Mouse (Mus musculus) adrenal gland, postnatal 4 days (tissue): ENCODE data around the gene Dab1. TPM values are rescaled to one million over a fixed set of nuclear protein-coding genes. Genes with fewer than 3 reads are reported as not detected.

Experiments
- DNase-seq, 2 experiments: peaks; one replicate each; pipeline ENCODE4 v3.0.0; 2021 to 2022; ENCODE audit warnings: low spot score in 2 of 2, mixed read lengths in 2 of 2
- total RNA-seq, 2 experiments: library from RNA; stranded (reverse); gene quantifications; 2 replicates each; pipeline ENCODE4 v1.2.3; 2021

Gene Dab1
- total RNA-seq, 2 experiments from 2014 or later, result 2.1 to 4.3 TPM

- DNase-seq, result no peak
Observed at GRCm38 (mm10) chr4:104367741-104368411, 748.7 kb downstream of the Dab1 start.

GRCm38 (mm10) chr4:104368561-104369021 is 749.4 kb downstream of the Dab1 start:
- no peak for DNase-seq

GRCm38 (mm10) chr4:104369091-104369490 is 749.9 kb downstream of the Dab1 start:
- no peak for DNase-seq

- DNase-seq, result no peak
Observed at GRCm38 (mm10) chr4:104371136-104371535, 752.0 kb downstream of the Dab1 start.

DNA sequence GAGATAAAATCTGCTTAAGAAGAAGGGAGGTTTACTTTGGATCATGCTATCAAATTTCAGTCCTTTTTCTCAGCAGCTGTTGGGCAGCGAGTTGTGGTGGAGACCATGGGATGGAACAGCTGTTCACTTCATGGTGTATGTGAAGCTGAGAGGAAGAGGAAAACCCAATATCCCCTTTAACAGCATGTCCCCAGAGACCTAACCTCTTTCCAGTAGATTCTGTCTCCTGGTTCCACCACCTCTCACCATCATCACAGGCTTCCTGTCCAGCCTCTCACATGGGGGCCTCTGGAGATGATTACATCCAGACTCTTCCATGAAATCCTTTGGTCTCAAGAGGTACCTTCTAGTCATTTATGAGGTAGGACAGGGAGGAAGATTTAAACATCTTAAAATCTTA is 755.0 kb downstream of the Dab1 start:
- no peak for DNase-seq

GRCm38 (mm10) chr4:104384704-104385103 is 765.5 kb downstream of the Dab1 start:
- no peak for DNase-seq

DNA sequence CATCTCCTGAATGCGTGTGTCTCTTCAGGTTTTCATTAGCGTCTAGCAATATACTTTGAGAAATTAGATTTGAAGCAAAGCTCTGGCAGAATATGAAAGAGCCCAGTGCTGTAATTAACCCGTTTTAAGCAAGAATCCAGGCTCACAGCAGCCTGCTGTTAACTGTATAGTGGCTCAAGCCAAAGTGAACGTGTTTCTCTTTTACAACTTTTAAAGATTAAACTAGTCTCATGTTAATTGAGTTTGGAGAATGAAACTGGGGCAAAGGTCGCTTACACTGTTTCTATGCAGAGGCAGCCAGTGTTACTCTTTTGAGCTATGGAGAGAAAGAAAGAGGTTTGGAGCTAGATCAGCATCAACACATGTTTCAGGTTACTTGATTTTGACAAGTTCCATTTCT is 766.1 kb downstream of the Dab1 start:
- no peak for DNase-seq

DNA sequence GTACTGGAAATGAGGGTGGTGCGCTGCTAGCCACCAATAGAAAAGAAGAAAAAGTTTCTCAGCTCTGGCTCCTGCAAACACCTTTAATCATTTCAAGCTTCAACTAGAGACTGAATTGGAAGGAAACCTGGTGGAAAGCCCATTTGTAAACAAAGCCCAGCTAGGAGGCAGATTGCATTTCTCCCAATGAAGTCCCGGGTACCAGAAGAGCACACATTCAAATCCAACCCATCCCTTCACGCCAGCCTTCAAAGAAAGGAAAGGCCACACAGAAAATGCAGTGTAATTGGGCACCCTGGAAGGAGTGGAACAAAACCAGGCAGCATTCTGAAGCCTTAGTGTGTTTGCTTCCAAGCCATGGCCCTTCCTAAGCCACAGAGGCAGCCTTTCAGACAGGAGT is 776.4 kb downstream of the Dab1 start:
- no peak for DNase-seq

GRCm38 (mm10) chr4:104396095-104396494 is 776.9 kb downstream of the Dab1 start:
- no peak for DNase-seq

- no peak for DNase-seq
Observed at GRCm38 (mm10) chr4:104399106-104399730, 780.1 kb downstream of the Dab1 start.

DNA sequence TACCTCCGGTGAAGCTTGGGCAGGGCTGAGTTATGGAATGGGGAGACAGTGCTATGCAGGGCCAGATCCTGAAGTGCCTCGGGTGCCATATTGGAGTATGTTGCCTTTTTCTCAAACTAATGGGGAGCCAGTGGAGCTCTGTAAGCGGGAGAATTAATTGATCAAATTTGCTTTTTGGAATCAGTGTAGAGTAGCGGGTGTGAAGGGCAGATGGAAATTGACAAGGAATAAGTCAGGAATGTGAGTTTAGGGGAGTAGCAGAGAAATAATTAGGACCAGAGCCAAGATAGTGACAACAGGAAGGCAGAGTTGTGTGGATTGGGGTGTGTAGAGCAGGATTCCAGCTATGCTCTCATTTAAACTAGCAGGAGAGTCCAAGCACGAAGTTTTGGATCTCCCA is 784.9 kb downstream of the Dab1 start:
- no peak for DNase-seq

DNA sequence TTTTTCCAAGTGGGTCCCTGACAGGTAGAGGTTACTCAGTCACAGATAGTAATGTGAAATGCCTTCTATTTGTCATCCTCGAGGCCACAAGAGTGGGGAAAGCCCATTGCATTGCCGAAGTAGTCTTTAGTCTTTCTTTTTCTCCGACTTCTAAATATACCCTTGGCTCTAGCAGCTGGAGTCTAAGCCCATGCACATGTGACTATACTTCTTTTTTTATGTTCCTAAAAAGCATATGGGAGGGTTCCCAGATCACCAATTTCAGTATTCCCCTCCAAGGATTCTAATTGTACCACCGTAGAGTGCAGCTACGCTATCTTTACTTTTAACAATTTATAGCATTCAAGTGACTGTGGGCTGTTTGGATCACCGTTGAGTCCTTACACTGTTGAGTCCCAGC is 791.8 kb downstream of the Dab1 start:
- DNase-seq, result no peak

DNA sequence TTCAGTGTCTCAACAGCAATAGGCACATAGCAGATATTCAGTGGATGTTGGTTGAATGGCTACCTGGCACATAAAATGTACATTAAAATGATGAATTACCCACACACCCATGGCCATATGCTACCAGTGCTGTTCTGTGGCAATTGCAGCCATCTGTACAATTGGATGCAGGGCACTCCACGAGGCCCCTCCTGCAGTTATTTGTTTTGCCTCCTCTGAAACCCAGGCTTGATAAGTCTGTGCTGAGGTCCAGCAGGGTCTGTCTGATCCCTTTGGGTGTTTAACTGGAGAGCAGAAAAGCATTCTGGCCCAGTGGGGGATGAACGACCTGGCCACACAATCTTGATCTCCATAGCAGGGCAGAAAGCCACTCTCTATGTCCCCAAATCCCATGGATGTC is 796.3 kb downstream of the Dab1 start:
- no peak for DNase-seq

DNA sequence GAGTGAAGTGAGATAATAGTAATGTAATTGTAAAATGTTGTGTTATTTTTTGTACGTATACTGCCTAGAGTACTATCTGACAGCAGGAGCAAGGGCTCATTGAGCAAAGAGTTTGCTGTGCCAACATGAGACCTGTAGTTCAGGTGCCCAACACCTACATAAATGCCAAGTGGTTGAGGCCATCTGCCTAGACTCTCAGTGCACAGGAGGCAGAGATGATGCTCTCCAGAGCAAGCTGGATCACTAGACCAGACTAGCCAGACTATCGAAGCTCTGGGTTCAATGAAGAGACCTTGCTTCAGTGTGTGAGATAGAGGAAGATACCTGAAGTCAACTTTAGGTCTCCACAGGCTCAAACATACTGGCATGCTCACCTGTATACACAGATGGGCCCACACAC is 799.2 kb downstream of the Dab1 start:
- no peak for DNase-seq

DNA sequence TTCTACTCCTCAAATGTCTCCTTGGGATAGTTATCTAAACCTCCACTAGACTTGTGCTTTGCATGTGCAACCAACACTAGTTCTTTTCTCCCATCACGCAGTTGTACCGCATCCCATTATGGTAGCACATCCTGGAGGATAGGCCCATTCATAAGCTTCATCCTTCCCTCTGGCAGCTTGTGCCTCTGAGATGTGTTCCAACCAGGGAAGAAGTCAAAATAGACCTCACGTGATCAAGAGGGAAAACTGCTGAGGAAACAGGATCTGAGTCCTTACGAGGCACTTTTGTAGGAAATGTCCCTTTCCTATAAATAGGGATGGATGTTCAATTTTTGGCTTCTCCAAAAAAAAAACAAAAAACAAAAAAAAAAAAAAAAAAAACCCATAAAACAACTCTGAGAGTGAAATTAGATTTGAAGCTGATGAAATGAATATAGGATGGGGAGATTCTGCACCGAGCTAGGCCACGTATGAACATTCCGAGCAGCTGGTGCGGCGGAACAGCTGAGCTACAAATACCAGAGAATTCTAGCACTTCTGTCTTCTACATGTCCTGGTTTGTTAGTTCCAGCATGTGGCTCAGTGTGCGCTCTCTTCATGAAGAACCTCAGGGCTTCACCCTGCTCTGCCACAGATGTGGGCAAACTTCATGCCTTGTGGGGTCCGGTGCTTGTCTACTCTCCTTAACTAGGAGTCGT is 802.0 kb downstream of the Dab1 start:
- no peak for DNase-seq

- no peak for DNase-seq
Observed at GRCm38 (mm10) chr4:104429127-104429526, 810.0 kb downstream of the Dab1 start.

DNA sequence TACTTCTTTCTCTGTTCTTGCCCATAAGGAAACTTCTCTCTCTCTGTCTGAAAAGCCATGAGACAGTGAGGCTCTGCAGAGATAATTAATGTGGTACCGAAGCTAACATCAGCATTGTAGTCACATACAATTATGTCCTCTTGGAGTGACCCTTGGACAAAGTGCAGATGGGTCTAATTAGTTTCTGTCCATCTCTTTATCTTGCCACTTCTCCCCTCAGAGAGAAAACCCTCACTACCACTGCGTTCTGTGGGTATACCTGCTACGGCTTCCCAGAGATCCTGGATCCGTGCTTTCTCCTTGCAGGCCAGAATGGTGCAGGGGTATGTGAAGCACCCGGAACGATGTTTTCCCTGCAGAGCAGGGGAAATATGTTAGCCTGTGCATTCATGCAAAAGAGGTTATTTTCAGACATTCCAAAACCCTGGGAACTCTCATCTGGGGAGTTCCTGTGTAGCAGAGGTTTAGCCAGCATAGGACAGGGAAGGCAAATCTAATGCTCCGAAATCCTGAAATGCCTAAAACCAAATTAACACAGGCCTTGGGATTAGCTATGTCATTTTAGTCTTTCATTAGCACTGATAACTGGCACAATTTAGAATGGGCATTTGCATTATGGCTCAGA is 812.2 kb downstream of the Dab1 start:
- no peak for DNase-seq

DNA sequence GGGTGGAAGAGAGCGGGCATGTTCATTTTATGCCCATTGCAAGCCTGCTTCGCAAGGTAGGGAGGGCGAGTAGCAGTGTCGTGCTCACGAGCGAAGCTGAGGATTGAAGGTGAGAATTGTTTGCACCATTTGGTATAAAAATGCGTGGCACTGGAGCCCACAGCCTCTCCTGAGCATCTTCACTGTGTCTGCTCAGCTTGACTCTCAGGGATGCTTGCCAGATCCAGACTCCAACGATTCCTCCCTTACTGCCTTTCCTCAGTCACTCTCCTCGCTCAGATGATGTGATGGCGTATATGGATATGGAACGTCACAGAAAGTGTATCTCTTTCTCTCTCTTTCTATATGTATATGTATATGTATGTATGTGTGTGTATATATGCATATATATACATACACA is 813.0 kb downstream of the Dab1 start:
- DNase-seq, result no peak

DNA sequence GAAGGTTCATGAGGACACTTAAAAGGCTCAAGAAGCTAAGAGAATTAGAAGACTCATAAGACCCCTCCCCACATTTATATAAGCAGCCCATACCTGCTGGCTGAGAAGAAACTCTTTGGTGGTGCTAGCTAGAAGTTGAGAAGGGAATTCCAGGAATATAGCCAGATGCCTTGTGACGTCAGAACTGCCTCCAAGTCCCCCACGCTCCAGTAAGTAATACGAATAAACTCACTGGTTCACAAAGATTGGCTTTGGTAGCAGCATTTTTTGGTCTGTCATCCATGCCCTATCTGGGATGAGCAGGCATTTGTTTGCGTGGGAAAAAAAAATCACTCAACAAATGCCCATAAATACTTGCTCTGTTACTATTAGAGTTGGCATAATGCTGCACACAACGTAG is 816.6 kb downstream of the Dab1 start:
- no peak for DNase-seq

- no peak for DNase-seq
Observed at GRCm38 (mm10) chr4:104436411-104436810, 817.3 kb downstream of the Dab1 start.

DNA sequence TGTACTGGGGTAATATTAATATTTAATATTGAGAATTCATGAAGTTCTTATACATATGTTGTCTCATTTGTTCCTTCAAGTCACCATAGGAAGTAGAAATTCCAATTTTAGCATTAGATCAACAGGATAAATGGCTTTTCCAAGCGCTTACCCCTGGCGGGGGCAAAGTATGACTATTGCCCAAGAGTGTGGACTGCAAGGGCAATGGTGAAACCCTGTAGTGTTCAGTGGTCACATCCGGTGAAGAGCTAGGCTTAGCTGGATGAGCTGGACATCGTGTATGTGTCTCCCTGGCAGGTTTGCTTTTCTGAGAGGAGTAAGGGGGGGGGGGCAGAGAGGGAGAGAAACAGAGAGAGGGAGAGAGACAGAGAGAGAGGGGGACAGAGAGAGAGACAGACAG is 819.6 kb downstream of the Dab1 start:
- no peak for DNase-seq

- DNase-seq, result no peak
Observed at GRCm38 (mm10) chr4:104439641-104440040, 820.5 kb downstream of the Dab1 start.
